Mouse (Mus musculus) midbrain, embryonic 13.5 days (tissue): ENCODE results near the gene Hpgd. TPM values are rescaled to one million over a fixed set of nuclear protein-coding genes. Genes with fewer than 3 reads are reported as not detected.
"Not testable (repeated sequence)": the region's sequence is repeated elsewhere in the genome, so short reads cannot be mapped to it uniquely, and the experiment has no call there.

ENCODE experiments used
- ATAC-seq: fragments of 200-750 bp; cut with Nextera tagmentation; 2 replicates; pipeline ENCODE4 v1.8.0; 2017; ENCODE audit warnings: mild to moderate bottlenecking, moderate TSS enrichment, moderate library complexity
- H3K27ac ChIP-seq: fragments of 300-500 bp; sonication (generic); 2 replicates; pipeline ENCODE4 v1.5.1; 2015; ENCODE audit warnings: inconsistent platforms, mild to moderate bottlenecking, moderate library complexity
- H3K27me3 ChIP-seq: fragments of 300-500 bp; sonication (generic); 2 replicates; pipeline ENCODE4 v1.6.1; 2015; ENCODE audit warnings: mild to moderate bottlenecking, inconsistent platforms
- H3K36me3 ChIP-seq: fragments of 300-500 bp; sonication (generic); 2 replicates; pipeline ENCODE4 v1.6.1; 2015; ENCODE audit warnings: mild to moderate bottlenecking, inconsistent platforms
- H3K4me1 ChIP-seq: fragments of 300-500 bp; sonication (generic); replicated peaks from 2 replicates; pipeline ENCODE4 v1.6.1; 2015; ENCODE audit warnings: inconsistent platforms
- H3K4me2 ChIP-seq: fragments of 300-500 bp; sonication (generic); replicated peaks from 2 replicates; pipeline ENCODE4 v1.6.1; 2015; ENCODE audit warnings: moderate library complexity, mild to moderate bottlenecking, inconsistent platforms
- H3K4me3 ChIP-seq: fragments of 300-500 bp; sonication (generic); replicated peaks from 2 replicates; pipeline ENCODE4 v1.5.1; 2015; ENCODE audit warnings: mild to moderate bottlenecking, inconsistent platforms
- H3K9ac ChIP-seq: fragments of 300-500 bp; sonication (generic); replicated peaks from 2 replicates; pipeline ENCODE4 v1.6.1; 2015; ENCODE audit warnings: mild to moderate bottlenecking, inconsistent platforms
- H3K9me3 ChIP-seq: fragments of 300-500 bp; sonication (generic); 2 replicates; pipeline ENCODE4 v1.6.1; 2016; ENCODE audit warnings: mild to moderate bottlenecking, inconsistent platforms
- WGBS: fragments of 180-500 bp; shearing (Covaris S2); methylation state at CpG from one replicate; pipeline ENCODE4 v1.1.7; 2015; 5-methylcytosine and 5-hydroxymethylcytosine counted together
- polyA plus RNA-seq: library from polyadenylated mRNA; unstranded; fragments of >200 nt; fragmentation: Nextera tagmentation; extraction: Ambion mirVana; gene quantifications from 2 replicates; pipeline ENCODE4 v1.2.1, GENCODE M21; 2015

Gene Hpgd
- 5.2 and 6.6 TPM in 2 replicates for polyA plus RNA-seq

- peak; percentile 95 for ATAC-seq
- H3K4me2 ChIP-seq = peak within 1 kb of the TSS; percentile 87
- H3K9me3 ChIP-seq = no peaks in the 10 kb centered on the region
- no peaks in the 10 kb centered on the region for H3K36me3 ChIP-seq
- H3K4me1 ChIP-seq = peaks cover 24% of the 10 kb centered on the region
- WGBS = under 1% methylated on average over 33 of the region's 33 CpGs
- H3K27ac ChIP-seq = no peak within 1 kb of the TSS
- H3K9ac ChIP-seq = peak within 1 kb of the TSS; percentile 65
- peak within 1 kb of the TSS; percentile 56 for H3K4me3 ChIP-seq
- peaks cover 27% of the 10 kb centered on the region for H3K27me3 ChIP-seq
Measured at GRCm38 (mm10) chr8:56294373-56294877, at the start of gene Hpgd. TSS of gene Hpgd (plus strand) at chr8:56294585.

GRCm38 (mm10) chr8:56251728-56252127, 42.7 kb upstream of the Hpgd start:
- H3K9me3 ChIP-seq, H3K36me3 ChIP-seq, H3K27ac ChIP-seq, H3K9ac ChIP-seq, ATAC-seq, H3K4me2 ChIP-seq, H3K4me1 ChIP-seq, H3K4me3 ChIP-seq, H3K27me3 ChIP-seq: not testable (repeated sequence)
- 68% methylated on average over 3 of the region's 3 CpGs for WGBS

GRCm38 (mm10) chr8:56252314-56252713, 42.1 kb upstream of the Hpgd start:
- Histone ChIP-seq H3K9me3 (no peaks in the 10 kb centered on the region), H3K27ac (no peak overlapping the region), H3K9ac (no peak overlapping the region), H3K4me1 (no peaks in the 10 kb centered on the region), H3K4me3 (no peak overlapping the region), H3K27me3 (no peaks in the 10 kb centered on the region), H3K36me3 (no peaks in the 10 kb centered on the region), H3K4me2 (no peak overlapping the region)
- 24% methylated on average over 1 of the region's 1 CpGs for WGBS
- no peak for ATAC-seq

DNA sequence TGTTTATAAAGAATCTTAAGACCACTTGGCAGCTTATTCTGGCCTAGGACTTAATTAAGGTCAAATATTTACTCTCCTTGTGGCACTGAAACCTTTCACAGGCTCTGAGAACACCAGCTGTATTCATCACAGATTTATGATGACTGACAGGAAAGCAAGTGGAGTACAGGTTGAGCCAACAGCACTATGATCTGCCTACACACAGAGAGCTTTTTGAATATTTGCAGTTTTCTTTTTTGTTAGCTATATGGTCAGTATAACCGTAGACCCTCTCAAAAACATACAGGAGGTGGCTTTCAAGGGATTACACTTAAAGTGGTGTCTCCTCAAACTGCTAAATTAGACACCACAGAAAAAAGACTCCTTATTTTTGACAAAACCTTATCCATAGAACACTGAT, 33.2 kb upstream of the Hpgd start:
- no peak overlapping the region for H3K4me3 ChIP-seq
- H3K36me3 ChIP-seq = no peaks in the 10 kb centered on the region
- no peak for ATAC-seq
- no peak overlapping the region for H3K9ac ChIP-seq
- H3K4me1 ChIP-seq = no peaks in the 10 kb centered on the region
- H3K9me3 ChIP-seq = no peaks in the 10 kb centered on the region
- WGBS = 80% methylated on average over 1 of the region's 1 CpGs
- H3K27me3 ChIP-seq = no peaks in the 10 kb centered on the region
- no peak overlapping the region for H3K4me2 ChIP-seq
- no peak overlapping the region for H3K27ac ChIP-seq

GRCm38 (mm10) chr8:56269687-56270663, 24.4 kb upstream of the Hpgd start:
- H3K9me3 ChIP-seq = no peaks in the 10 kb centered on the region
- no peak overlapping the region for H3K4me3 ChIP-seq
- no peaks in the 10 kb centered on the region for H3K36me3 ChIP-seq
- ATAC-seq = no peak
- H3K4me2 ChIP-seq = no peak overlapping the region
- H3K4me1 ChIP-seq = no peaks in the 10 kb centered on the region
- no peaks in the 10 kb centered on the region for H3K27me3 ChIP-seq
- no peak overlapping the region for H3K9ac ChIP-seq
- H3K27ac ChIP-seq = no peak overlapping the region
- WGBS = 88% methylated on average over 10 of the region's 10 CpGs

GRCm38 (mm10) chr8:56272934-56273333, 21.5 kb upstream of the Hpgd start:
- no peak overlapping the region for H3K4me3 ChIP-seq
- no peaks in the 10 kb centered on the region for H3K4me1 ChIP-seq
- WGBS = 88% methylated on average over 1 of the region's 1 CpGs
- H3K4me2 ChIP-seq = no peak overlapping the region
- H3K27ac ChIP-seq = no peak overlapping the region
- ATAC-seq = no peak
- no peaks in the 10 kb centered on the region for H3K27me3 ChIP-seq
- H3K36me3 ChIP-seq = no peaks in the 10 kb centered on the region
- H3K9ac ChIP-seq = no peak overlapping the region
- no peaks in the 10 kb centered on the region for H3K9me3 ChIP-seq

GRCm38 (mm10) chr8:56275316-56275715, 19.1 kb upstream of the Hpgd start:
- Histone ChIP-seq H3K4me2 (no peak overlapping the region), H3K27me3 (no peaks in the 10 kb centered on the region), H3K9me3 (no peaks in the 10 kb centered on the region), H3K4me1 (no peaks in the 10 kb centered on the region), H3K9ac (no peak overlapping the region), H3K36me3 (no peaks in the 10 kb centered on the region), H3K4me3 (no peak overlapping the region), H3K27ac (no peak overlapping the region)
- no peak for ATAC-seq

DNA sequence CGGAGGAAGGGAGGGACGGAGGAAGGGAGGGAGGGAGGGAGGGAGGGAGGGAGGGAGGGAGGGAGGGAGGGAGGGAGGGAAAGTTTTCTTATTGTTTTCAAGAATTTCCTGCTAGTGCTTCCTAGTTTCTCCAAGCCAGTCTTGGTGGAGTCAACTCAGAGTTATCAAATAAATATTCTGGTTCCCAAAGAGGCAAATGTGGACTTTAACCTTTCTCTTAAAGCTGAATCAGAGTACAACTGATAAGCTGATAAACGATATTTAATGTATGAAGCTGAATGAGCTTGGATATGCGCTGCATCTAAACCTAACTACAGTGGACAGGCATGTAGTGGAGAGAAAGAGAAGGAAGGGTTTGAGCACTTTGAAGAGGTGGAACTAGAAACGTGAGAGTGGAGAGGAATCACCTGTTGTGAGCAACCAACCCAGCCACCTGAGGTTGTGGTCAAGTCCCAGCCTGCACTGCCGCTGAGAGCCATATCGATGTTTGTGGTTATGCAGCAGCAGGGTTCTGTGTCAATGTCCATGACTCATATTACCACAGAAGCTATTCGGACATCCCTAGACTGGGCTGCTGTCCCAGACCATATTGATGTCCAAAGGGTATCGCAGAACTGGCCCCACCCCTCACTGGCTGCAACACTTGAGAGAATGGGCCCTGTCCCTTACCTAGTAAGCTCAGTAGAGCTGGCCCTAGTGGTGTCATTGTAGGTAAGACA, 16.4 kb upstream of the Hpgd start:
- H3K9ac ChIP-seq = no peak overlapping the region
- no peaks in the 10 kb centered on the region for H3K27me3 ChIP-seq
- 91% methylated on average over 7 of the region's 9 CpGs for WGBS
- H3K4me3 ChIP-seq = no peak overlapping the region
- ATAC-seq = no peak
- no peak overlapping the region for H3K27ac ChIP-seq
- H3K9me3 ChIP-seq = no peaks in the 10 kb centered on the region
- no peak overlapping the region for H3K4me2 ChIP-seq
- H3K4me1 ChIP-seq = no peaks in the 10 kb centered on the region
- H3K36me3 ChIP-seq = no peaks in the 10 kb centered on the region

- 78% methylated on average over 2 of the region's 2 CpGs for WGBS
- no peak overlapping the region for H3K4me3 ChIP-seq
- no peak for ATAC-seq
- no peaks in the 10 kb centered on the region for H3K36me3 ChIP-seq
- no peak overlapping the region for H3K9ac ChIP-seq
- no peak overlapping the region for H3K4me2 ChIP-seq
- no peaks in the 10 kb centered on the region for H3K4me1 ChIP-seq
- H3K9me3 ChIP-seq = no peaks in the 10 kb centered on the region
- H3K27me3 ChIP-seq = no peaks in the 10 kb centered on the region
- no peak overlapping the region for H3K27ac ChIP-seq
Measured at GRCm38 (mm10) chr8:56278545-56279063, 15.8 kb upstream of the Hpgd start.

DNA sequence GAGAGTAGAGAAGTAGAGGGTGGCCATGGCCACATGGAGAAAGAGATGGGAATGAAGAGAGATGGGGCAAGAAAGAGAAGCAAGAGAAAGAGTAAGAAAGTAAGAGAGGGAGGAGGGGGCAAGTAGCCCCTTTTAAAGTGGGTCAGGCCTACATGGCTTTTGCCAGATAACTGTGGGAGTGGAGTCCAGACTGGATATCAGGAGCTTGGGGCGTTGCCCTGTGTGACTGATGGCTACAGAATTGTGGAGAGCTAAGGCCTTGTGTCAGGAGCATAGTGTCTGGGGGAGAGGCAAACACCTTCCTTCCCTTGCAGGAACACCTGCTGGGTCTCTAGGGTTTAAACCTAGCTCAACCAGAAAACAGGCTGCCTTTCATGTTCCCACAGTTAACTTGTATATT, 10.4 kb upstream of the Hpgd start:
- no peak overlapping the region for H3K4me2 ChIP-seq
- WGBS = 88% methylated on average over 1 of the region's 1 CpGs

GRCm38 (mm10) chr8:56284957-56285356, 9.4 kb upstream of the Hpgd start:
- Histone ChIP-seq H3K27ac (no peak overlapping the region), H3K36me3 (no peaks in the 10 kb centered on the region), H3K4me3 (no peak overlapping the region), H3K27me3 (no peaks in the 10 kb centered on the region), H3K9ac (no peak overlapping the region), H3K9me3 (no peaks in the 10 kb centered on the region), H3K4me2 (no peak overlapping the region), H3K4me1 (no peaks in the 10 kb centered on the region)
- WGBS = 50% methylated on average over 3 of the region's 3 CpGs
- ATAC-seq = no peak

More for the DNA sequence above, 10.4 kb upstream of the Hpgd start:
- H3K4me3 ChIP-seq = no peak overlapping the region
- H3K27me3 ChIP-seq = no peaks in the 10 kb centered on the region
- H3K36me3 ChIP-seq = no peaks in the 10 kb centered on the region
- H3K27ac ChIP-seq = no peak overlapping the region
- H3K4me1 ChIP-seq = no peaks in the 10 kb centered on the region
- no peak overlapping the region for H3K9ac ChIP-seq
- no peak for ATAC-seq
- no peaks in the 10 kb centered on the region for H3K9me3 ChIP-seq

DNA sequence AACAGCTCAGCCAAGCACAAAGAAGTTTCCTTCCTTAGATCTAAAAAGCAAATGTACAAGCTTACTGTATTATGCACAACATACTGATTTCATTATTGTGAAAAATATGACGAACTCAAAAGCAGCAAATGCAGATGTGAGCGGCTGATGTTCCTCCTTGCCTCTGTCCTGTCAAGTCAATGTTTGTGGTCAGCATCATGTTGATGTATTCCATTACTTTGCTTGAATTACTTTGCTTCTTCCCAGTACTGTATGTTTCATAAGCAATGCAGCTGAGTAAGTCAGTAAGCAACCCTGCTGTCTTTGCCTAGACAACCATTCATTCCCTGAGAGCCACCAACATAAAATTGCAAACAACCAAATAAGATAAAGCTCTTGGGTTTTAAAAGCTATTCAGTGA, 7.7 kb upstream of the Hpgd start:
- ATAC-seq = no peak

More for the DNA sequence above, 7.7 kb upstream of the Hpgd start:
- Histone ChIP-seq H3K4me2 (no peak overlapping the region), H3K4me1 (no peaks in the 10 kb centered on the region), H3K27ac (no peak overlapping the region), H3K36me3 (no peaks in the 10 kb centered on the region), H3K9me3 (no peaks in the 10 kb centered on the region), H3K9ac (no peak overlapping the region), H3K4me3 (no peak overlapping the region), H3K27me3 (no peaks in the 10 kb centered on the region)
- WGBS = 93% methylated on average over 2 of the region's 2 CpGs
